Mouse (Mus musculus) layer of hippocampus, adult 9-10 months (tissue): ENCODE measurements around the gene Zfc3h1.

Experiments
- DNase-seq: peaks from one replicate; pipeline ENCODE4 v3.0.0; 2022; ENCODE audit warnings: low spot score

The Zfc3h1 gene

GRCm38 (mm10) chr10:115478441-115479141 lies 93.8 kb downstream of the Zfc3h1 start:
- DNase-seq, result no peak
